Mouse (Mus musculus): ENCODE results near the gene Calml3. TPM values are rescaled to one million over a fixed set of nuclear protein-coding genes. Genes with fewer than 3 reads are reported as not detected.
A peak's percentile ranks its signal among the peaks of the same experiment; 100 is the strongest.

The Calml3 gene
- polyA plus RNA-seq, 1 experiment from 2014 or later = not detected

DNA sequence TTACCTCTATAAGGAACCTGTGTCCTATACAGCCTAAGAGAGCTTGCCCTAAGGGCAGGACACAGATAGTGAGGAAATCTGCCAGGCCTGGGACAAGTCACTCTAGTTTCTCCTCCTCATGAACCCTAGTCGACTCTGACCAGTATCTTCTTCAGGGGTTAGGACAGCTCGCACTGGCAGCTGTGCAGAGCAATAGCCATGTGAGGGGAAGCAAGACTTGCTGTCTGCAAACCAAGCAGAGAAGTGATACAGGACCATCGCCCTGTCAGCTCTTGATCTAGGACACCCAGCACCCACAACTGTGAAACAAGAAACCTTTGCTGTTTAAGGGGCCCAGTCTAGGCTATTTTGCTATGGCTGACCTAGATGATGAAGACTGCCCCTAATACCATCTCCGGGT is 29.1 kb downstream of the Calml3 start:
- Histone ChIP-seq H3K27me3 (replicated peaks; ENCODE audit: control insufficient read depth, insufficient read depth, low read length) (no peaks in the 10 kb centered on the region), H3K4me3 (replicated peaks; ENCODE audit: low read length) (no peak overlapping the region), H3K9ac (replicated peaks; ENCODE audit: low read depth, low read length) (no peak overlapping the region), H3K4me1 (replicated peaks; ENCODE audit: control insufficient read depth, insufficient read depth, low read length) (peaks cover 9% of the 10 kb centered on the region), H3K9me3 (ENCODE audit: control insufficient read depth, low read length) (no peaks in the 10 kb centered on the region), H3K27ac (ENCODE audit: low read length) (no peak overlapping the region), H3K36me3 (ENCODE audit: control insufficient read depth, insufficient read depth) (no peaks in the 10 kb centered on the region), H3K4me2 (ENCODE audit: low read length) (no peak overlapping the region)
- ATAC-seq = no peak
- WGBS = 79% methylated on average over 4 of the region's 4 CpGs

GRCm38 (mm10) chr13:3774280-3774679 is 29.8 kb downstream of the Calml3 start:
- no peak overlapping the region for H3K4me3 ChIP-seq (replicated peaks; ENCODE audit: low read length)
- no peak overlapping the region for H3K9ac ChIP-seq (replicated peaks; ENCODE audit: low read depth, low read length)
- ATAC-seq = no peak
- no peaks in the 10 kb centered on the region for H3K9me3 ChIP-seq (ENCODE audit: control insufficient read depth, low read length)
- H3K4me1 ChIP-seq (replicated peaks; ENCODE audit: control insufficient read depth, insufficient read depth, low read length) = peaks cover 11% of the 10 kb centered on the region
- WGBS = 98% methylated on average over 3 of the region's 3 CpGs
- no peak overlapping the region for H3K4me2 ChIP-seq (ENCODE audit: low read length)
- no peak overlapping the region for H3K27ac ChIP-seq (ENCODE audit: low read length)
- H3K27me3 ChIP-seq (replicated peaks; ENCODE audit: control insufficient read depth, insufficient read depth, low read length) = no peaks in the 10 kb centered on the region
- no peaks in the 10 kb centered on the region for H3K36me3 ChIP-seq (ENCODE audit: control insufficient read depth, insufficient read depth)

DNA sequence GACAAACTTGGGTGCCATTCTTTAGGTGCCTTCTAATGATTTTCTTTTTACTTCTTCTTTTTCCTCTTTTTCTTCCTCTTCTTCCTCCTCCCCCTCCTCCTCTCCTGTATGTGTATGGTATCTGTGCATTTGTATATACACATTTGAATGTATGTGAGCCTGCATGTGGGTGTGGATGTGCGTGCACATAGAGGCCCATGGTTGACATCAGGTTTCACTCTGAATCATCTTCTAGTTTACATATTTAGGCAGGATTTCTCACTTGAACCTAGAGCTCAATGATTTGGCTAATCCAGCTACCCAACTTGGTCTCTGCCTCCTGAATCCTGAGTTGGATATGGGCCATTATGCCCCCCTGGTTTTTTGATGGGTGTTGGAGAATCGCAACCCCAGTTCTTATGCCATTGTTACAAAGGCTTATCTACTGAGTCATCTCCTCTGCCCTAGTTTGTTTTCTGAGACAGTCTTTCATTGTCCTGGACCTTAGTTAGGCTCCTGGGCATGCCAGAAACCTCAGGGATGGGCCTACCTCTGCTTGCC is 30.9 kb downstream of the Calml3 start:
- WGBS = 92% methylated on average over 2 of the region's 2 CpGs
- Histone ChIP-seq H3K27ac (ENCODE audit: low read length) (no peak overlapping the region), H3K9me3 (ENCODE audit: control insufficient read depth, low read length) (no peaks in the 10 kb centered on the region), H3K9ac (replicated peaks; ENCODE audit: low read depth, low read length) (no peak overlapping the region), H3K27me3 (replicated peaks; ENCODE audit: control insufficient read depth, insufficient read depth, low read length) (no peaks in the 10 kb centered on the region), H3K4me2 (ENCODE audit: low read length) (no peak overlapping the region), H3K4me1 (replicated peaks; ENCODE audit: control insufficient read depth, insufficient read depth, low read length) (peaks cover 11% of the 10 kb centered on the region), H3K36me3 (ENCODE audit: control insufficient read depth, insufficient read depth) (no peaks in the 10 kb centered on the region), H3K4me3 (replicated peaks; ENCODE audit: low read length) (no peak overlapping the region)
- ATAC-seq = no peak

DNA sequence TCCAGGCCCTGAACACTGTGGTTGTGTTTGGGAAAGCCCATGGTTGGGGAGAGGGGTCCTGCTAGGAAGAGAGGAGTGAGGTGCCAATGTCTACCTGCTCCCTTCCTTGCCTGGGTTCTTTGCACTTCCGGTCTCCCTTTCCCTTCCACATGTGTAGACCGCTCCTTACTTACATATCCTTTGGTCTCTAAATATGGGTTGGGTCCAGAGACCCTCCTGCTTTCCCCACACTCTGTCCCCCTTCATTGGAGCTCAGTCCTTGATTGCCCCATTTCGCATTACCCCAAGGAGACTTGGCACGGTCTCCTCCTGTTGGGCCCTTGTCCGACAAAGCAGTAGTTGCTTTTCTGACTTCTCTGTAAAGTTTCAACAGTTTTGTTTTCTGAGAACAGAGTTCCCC is 32.9 kb downstream of the Calml3 start:
- Histone ChIP-seq H3K36me3 (ENCODE audit: control insufficient read depth, insufficient read depth) (no peaks in the 10 kb centered on the region), H3K27ac (ENCODE audit: low read length) (no peak overlapping the region), H3K9ac (replicated peaks; ENCODE audit: low read depth, low read length) (no peak overlapping the region), H3K4me3 (replicated peaks; ENCODE audit: low read length) (no peak overlapping the region), H3K4me2 (ENCODE audit: low read length) (no peak overlapping the region), H3K27me3 (replicated peaks; ENCODE audit: control insufficient read depth, insufficient read depth, low read length) (no peaks in the 10 kb centered on the region), H3K4me1 (replicated peaks; ENCODE audit: control insufficient read depth, insufficient read depth, low read length) (peaks cover 11% of the 10 kb centered on the region), H3K9me3 (ENCODE audit: control insufficient read depth, low read length) (no peaks in the 10 kb centered on the region)
- WGBS = 96% methylated on average over 5 of the region's 5 CpGs
- no peak for ATAC-seq

- H3K9me3 ChIP-seq (ENCODE audit: control insufficient read depth, low read length) = no peaks in the 10 kb centered on the region
- H3K27ac ChIP-seq (ENCODE audit: low read length) = no peak overlapping the region
- no peaks in the 10 kb centered on the region for H3K27me3 ChIP-seq (replicated peaks; ENCODE audit: control insufficient read depth, insufficient read depth, low read length)
- peaks cover 11% of the 10 kb centered on the region for H3K4me1 ChIP-seq (replicated peaks; ENCODE audit: control insufficient read depth, insufficient read depth, low read length)
- no peak overlapping the region for H3K9ac ChIP-seq (replicated peaks; ENCODE audit: low read depth, low read length)
- H3K4me3 ChIP-seq (replicated peaks; ENCODE audit: low read length) = no peak overlapping the region
- peak; percentile 93 for ATAC-seq
- no peaks in the 10 kb centered on the region for H3K36me3 ChIP-seq (ENCODE audit: control insufficient read depth, insufficient read depth)
- no peak overlapping the region for H3K4me2 ChIP-seq (ENCODE audit: low read length)
- WGBS = 53% methylated on average over 11 of the region's 11 CpGs
These were observed 33.7 kb downstream of the Calml3 start for GRCm38 (mm10) chr13:3770170-3771024.

DNA sequence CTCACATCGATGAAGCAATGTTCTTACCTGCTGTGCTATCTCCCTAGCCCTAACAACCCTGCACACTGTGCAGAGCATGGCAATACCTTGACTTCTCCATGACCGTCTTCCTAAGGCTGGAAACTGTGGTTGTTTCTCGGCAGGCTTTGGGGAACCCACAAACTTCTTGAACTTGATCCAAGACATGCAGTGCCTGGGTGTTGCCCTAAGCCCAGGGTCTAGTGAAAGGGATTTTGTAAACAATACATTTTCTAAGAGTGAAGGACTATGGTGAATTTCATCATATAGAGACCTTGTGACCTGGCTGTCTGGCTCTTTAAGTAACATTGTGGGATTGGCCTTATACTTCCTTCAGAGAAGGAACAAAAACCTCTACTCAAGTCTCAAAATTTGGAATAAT is 34.6 kb downstream of the Calml3 start:
- Histone ChIP-seq H3K27me3 (replicated peaks; ENCODE audit: control insufficient read depth, insufficient read depth, low read length) (no peaks in the 10 kb centered on the region), H3K36me3 (ENCODE audit: control insufficient read depth, insufficient read depth) (no peaks in the 10 kb centered on the region), H3K9me3 (ENCODE audit: control insufficient read depth, low read length) (no peaks in the 10 kb centered on the region), H3K4me1 (replicated peaks; ENCODE audit: control insufficient read depth, insufficient read depth, low read length) (peaks cover 11% of the 10 kb centered on the region), H3K4me3 (replicated peaks; ENCODE audit: low read length) (no peak overlapping the region), H3K4me2 (ENCODE audit: low read length) (no peak overlapping the region), H3K9ac (replicated peaks; ENCODE audit: low read depth, low read length) (no peak overlapping the region), H3K27ac (ENCODE audit: low read length) (no peak overlapping the region)
- no peak for ATAC-seq
- 87% methylated on average over 3 of the region's 3 CpGs for WGBS

DNA sequence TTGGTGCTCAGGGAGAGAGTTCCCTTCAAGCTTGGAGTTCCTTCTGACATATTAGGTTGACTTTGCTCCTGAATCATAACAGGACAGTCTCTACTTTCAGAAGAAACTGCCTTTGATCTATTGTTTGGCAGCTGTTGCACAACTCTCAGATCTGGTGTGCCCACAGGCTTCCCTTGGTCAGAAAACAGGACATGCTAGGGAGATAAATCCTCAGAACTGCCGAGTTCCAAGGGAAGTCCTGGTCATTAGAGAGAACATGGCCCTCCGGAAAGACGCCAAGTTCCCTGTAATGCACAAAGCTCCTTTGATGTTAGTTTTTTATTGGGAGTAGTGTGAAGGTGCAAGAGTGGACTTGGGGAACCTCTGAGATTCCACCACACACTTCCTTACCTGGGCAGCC is 35.5 kb downstream of the Calml3 start:
- Histone ChIP-seq H3K27ac (ENCODE audit: low read length) (no peak overlapping the region), H3K36me3 (ENCODE audit: control insufficient read depth, insufficient read depth) (no peaks in the 10 kb centered on the region), H3K4me3 (replicated peaks; ENCODE audit: low read length) (no peak overlapping the region), H3K4me1 (replicated peaks; ENCODE audit: control insufficient read depth, insufficient read depth, low read length) (peaks cover 11% of the 10 kb centered on the region), H3K27me3 (replicated peaks; ENCODE audit: control insufficient read depth, insufficient read depth, low read length) (no peaks in the 10 kb centered on the region), H3K9ac (replicated peaks; ENCODE audit: low read depth, low read length) (no peak overlapping the region), H3K4me2 (ENCODE audit: low read length) (no peak overlapping the region), H3K9me3 (ENCODE audit: control insufficient read depth, low read length) (no peaks in the 10 kb centered on the region)
- ATAC-seq = no peak
- WGBS = 86% methylated on average over 3 of the region's 3 CpGs

- no peak for ATAC-seq
- Histone ChIP-seq H3K4me1 (replicated peaks; ENCODE audit: control insufficient read depth, insufficient read depth, low read length) (peaks cover 11% of the 10 kb centered on the region), H3K27me3 (replicated peaks; ENCODE audit: control insufficient read depth, insufficient read depth, low read length) (no peaks in the 10 kb centered on the region), H3K9ac (replicated peaks; ENCODE audit: low read depth, low read length) (no peak overlapping the region), H3K27ac (ENCODE audit: low read length) (no peak overlapping the region), H3K9me3 (ENCODE audit: control insufficient read depth, low read length) (no peaks in the 10 kb centered on the region), H3K4me2 (ENCODE audit: low read length) (no peak overlapping the region), H3K4me3 (replicated peaks; ENCODE audit: low read length) (no peak overlapping the region), H3K36me3 (ENCODE audit: control insufficient read depth, insufficient read depth) (no peaks in the 10 kb centered on the region)
These were observed 37.0 kb downstream of the Calml3 start for GRCm38 (mm10) chr13:3767086-3767485.

GRCm38 (mm10) chr13:3765781-3766180 is 38.3 kb downstream of the Calml3 start:
- no peaks in the 10 kb centered on the region for H3K9me3 ChIP-seq (ENCODE audit: control insufficient read depth, low read length)
- ATAC-seq = no peak
- no peak overlapping the region for H3K27ac ChIP-seq (ENCODE audit: low read length)
- no peaks in the 10 kb centered on the region for H3K36me3 ChIP-seq (ENCODE audit: control insufficient read depth, insufficient read depth)
- H3K4me3 ChIP-seq (replicated peaks; ENCODE audit: low read length) = no peak overlapping the region
- 84% methylated on average over 4 of the region's 4 CpGs for WGBS
- H3K27me3 ChIP-seq (replicated peaks; ENCODE audit: control insufficient read depth, insufficient read depth, low read length) = no peaks in the 10 kb centered on the region
- peaks cover 9% of the 10 kb centered on the region for H3K4me1 ChIP-seq (replicated peaks; ENCODE audit: control insufficient read depth, insufficient read depth, low read length)
- H3K4me2 ChIP-seq (ENCODE audit: low read length) = no peak overlapping the region
- H3K9ac ChIP-seq (replicated peaks; ENCODE audit: low read depth, low read length) = no peak overlapping the region

Data from forebrain, embryonic 16.5 days (tissue).